Mouse (Mus musculus): ENCODE measurements around the gene Hist1h3f. TPM values are rescaled to one million over a fixed set of nuclear protein-coding genes. Genes with fewer than 3 reads are reported as not detected.
A peak's percentile ranks its signal among the peaks of the same experiment; 100 is the strongest.

Hist1h3f gene
- 11.1 and 14.2 TPM in 2 replicates for total RNA-seq (2014; rRNA removed)
- polyA plus RNA-seq (2012; rRNA removed) = 0.29 and 0.30 TPM in 2 replicates

GRCm38 (mm10) chr13:23543965-23544786, at the start of gene Hist1h3f:
Gene Hist1h3f (plus strand): TSS chr13:23544052.
- Histone ChIP-seq H3K27me3 (ENCODE audit: control insufficient read depth, insufficient read depth, low read length) (no peaks in the 10 kb centered on the region), H3K4me3 (ENCODE audit: insufficient read depth, low read depth, low read length) (peak within 1 kb of the TSS; percentile 72), H3K36me3 (ENCODE audit: control insufficient read depth, insufficient read depth, low read length) (no peaks in the 10 kb centered on the region), H3K4me1 (ENCODE audit: control insufficient read depth, insufficient read depth, low read length) (peaks cover 1% of the 10 kb centered on the region; the same call in 1 of the 2 replicates), H3K9ac (ENCODE audit: low read depth, low read length) (peak within 1 kb of the TSS; percentile 73), H3K79me2 (ENCODE audit: control insufficient read depth, insufficient read depth, low read length) (no peaks in the 10 kb centered on the region), H3K27ac (replicated peaks; ENCODE audit: insufficient read depth, low read depth, low read length) (peak within 1 kb of the TSS; percentile 42)
- TF ChIP-seq POLR2A (IDR thresholded peaks at IDR 0.05; ENCODE audit: extremely low read depth, insufficient read depth, low read length) (peak; percentile 81), CTCF (IDR thresholded peaks at IDR 0.05; ENCODE audit: low read depth, low read length) (no peak)
- under 1% methylated on average over 34 of the region's 45 CpGs for WGBS
- peak; percentile 97 for DNase-seq (ENCODE audit: extremely low read depth, low read depth, low spot score)

GRCm38 (mm10) chr13:23495526-23495925, 48.3 kb upstream of the Hist1h3f start:
- Histone ChIP-seq H3K36me3 (ENCODE audit: control insufficient read depth, insufficient read depth, low read length) (no peaks in the 10 kb centered on the region), H3K9ac (ENCODE audit: low read depth, low read length) (no peak overlapping the region), H3K27ac (replicated peaks; ENCODE audit: insufficient read depth, low read depth, low read length) (no peak overlapping the region), H3K27me3 (ENCODE audit: control insufficient read depth, insufficient read depth, low read length) (no peaks in the 10 kb centered on the region), H3K4me1 (ENCODE audit: control insufficient read depth, insufficient read depth, low read length) (no peaks in the 10 kb centered on the region; the same call in 1 of the 2 replicates), H3K79me2 (ENCODE audit: control insufficient read depth, insufficient read depth, low read length) (no peaks in the 10 kb centered on the region), H3K4me3 (ENCODE audit: insufficient read depth, low read depth, low read length) (no peak overlapping the region)
- no peak for DNase-seq (ENCODE audit: extremely low read depth, low read depth, low spot score)
- TF ChIP-seq POLR2A (IDR thresholded peaks at IDR 0.05; ENCODE audit: extremely low read depth, insufficient read depth, low read length) (no peak), CTCF (IDR thresholded peaks at IDR 0.05; ENCODE audit: low read depth, low read length) (no peak)
- 94% methylated on average over 6 of the region's 6 CpGs for WGBS

GRCm38 (mm10) chr13:23497656-23498321, 46.1 kb upstream of the Hist1h3f start:
- Histone ChIP-seq H3K36me3 (ENCODE audit: control insufficient read depth, insufficient read depth, low read length) (no peaks in the 10 kb centered on the region), H3K27me3 (ENCODE audit: control insufficient read depth, insufficient read depth, low read length) (no peaks in the 10 kb centered on the region), H3K27ac (replicated peaks; ENCODE audit: insufficient read depth, low read depth, low read length) (no peak overlapping the region), H3K79me2 (ENCODE audit: control insufficient read depth, insufficient read depth, low read length) (no peaks in the 10 kb centered on the region), H3K4me3 (ENCODE audit: insufficient read depth, low read depth, low read length) (no peak overlapping the region), H3K9ac (ENCODE audit: low read depth, low read length) (no peak overlapping the region), H3K4me1 (ENCODE audit: control insufficient read depth, insufficient read depth, low read length) (no peaks in the 10 kb centered on the region; the same call in 1 of the 2 replicates)
- TF ChIP-seq POLR2A (IDR thresholded peaks at IDR 0.05; ENCODE audit: extremely low read depth, insufficient read depth, low read length) = no peak
- TF ChIP-seq CTCF (IDR thresholded peaks at IDR 0.05; ENCODE audit: low read depth, low read length) = no peak
- 29% methylated on average over 19 of the region's 19 CpGs for WGBS
- peak; percentile 49 for DNase-seq (ENCODE audit: extremely low read depth, low read depth, low spot score)

GRCm38 (mm10) chr13:23498653-23499052, 45.2 kb upstream of the Hist1h3f start:
- TF ChIP-seq POLR2A (IDR thresholded peaks at IDR 0.05; ENCODE audit: extremely low read depth, insufficient read depth, low read length) (no peak), CTCF (IDR thresholded peaks at IDR 0.05; ENCODE audit: low read depth, low read length) (no peak)
- Histone ChIP-seq H3K79me2 (ENCODE audit: control insufficient read depth, insufficient read depth, low read length) (no peaks in the 10 kb centered on the region), H3K4me3 (ENCODE audit: insufficient read depth, low read depth, low read length) (no peak overlapping the region), H3K27me3 (ENCODE audit: control insufficient read depth, insufficient read depth, low read length) (no peaks in the 10 kb centered on the region), H3K36me3 (ENCODE audit: control insufficient read depth, insufficient read depth, low read length) (no peaks in the 10 kb centered on the region), H3K27ac (replicated peaks; ENCODE audit: insufficient read depth, low read depth, low read length) (no peak overlapping the region), H3K9ac (ENCODE audit: low read depth, low read length) (no peak overlapping the region), H3K4me1 (ENCODE audit: control insufficient read depth, insufficient read depth, low read length) (no peaks in the 10 kb centered on the region; the same call in 1 of the 2 replicates)
- DNase-seq (ENCODE audit: extremely low read depth, low read depth, low spot score) = no peak
- 23% methylated on average over 10 of the region's 10 CpGs for WGBS

GRCm38 (mm10) chr13:23499943-23500342, 43.9 kb upstream of the Hist1h3f start:
- H3K36me3 ChIP-seq (ENCODE audit: control insufficient read depth, insufficient read depth, low read length) = no peaks in the 10 kb centered on the region
- no peak overlapping the region for H3K9ac ChIP-seq (ENCODE audit: low read depth, low read length)
- no peaks in the 10 kb centered on the region; the same call in 1 of the 2 replicates for H3K4me1 ChIP-seq (ENCODE audit: control insufficient read depth, insufficient read depth, low read length)
- no peak overlapping the region for H3K4me3 ChIP-seq (ENCODE audit: insufficient read depth, low read depth, low read length)
- no peak for DNase-seq (ENCODE audit: extremely low read depth, low read depth, low spot score)
- H3K27me3 ChIP-seq (ENCODE audit: control insufficient read depth, insufficient read depth, low read length) = no peaks in the 10 kb centered on the region
- H3K27ac ChIP-seq (replicated peaks; ENCODE audit: insufficient read depth, low read depth, low read length) = no peak overlapping the region
- 44% methylated on average over 7 of the region's 7 CpGs for WGBS
- TF ChIP-seq CTCF (IDR thresholded peaks at IDR 0.05; ENCODE audit: low read depth, low read length) (no peak), POLR2A (IDR thresholded peaks at IDR 0.05; ENCODE audit: extremely low read depth, insufficient read depth, low read length) (no peak)
- H3K79me2 ChIP-seq (ENCODE audit: control insufficient read depth, insufficient read depth, low read length) = no peaks in the 10 kb centered on the region

Data from liver, adult 2 months (tissue).